Mouse (Mus musculus): ENCODE results near the gene Heatr5a. TPM values are rescaled to one million over a fixed set of nuclear protein-coding genes. Genes with fewer than 3 reads are reported as not detected.

Heatr5a gene
- polyA plus RNA-seq, 1 experiment, result 0.07 TPM

DNA sequence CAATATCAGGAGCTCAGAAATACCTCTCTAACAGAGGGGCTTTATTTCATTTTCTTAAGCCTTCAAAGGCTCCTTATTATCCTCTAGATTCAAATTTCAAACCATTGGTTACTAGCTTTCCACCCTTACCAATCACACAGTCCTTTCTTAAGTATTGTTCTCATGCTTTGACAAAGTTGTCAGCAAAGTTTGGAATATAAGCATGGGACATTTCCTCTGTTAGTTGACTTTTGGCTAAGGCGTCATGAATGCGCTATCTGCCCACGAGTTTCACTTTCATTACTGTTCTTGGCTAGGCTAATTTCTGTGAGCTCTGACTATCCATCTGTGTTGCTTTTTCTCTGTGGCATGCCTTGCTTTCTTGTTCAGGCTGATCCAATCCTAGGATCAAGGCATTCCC, 31.6 kb upstream of the Heatr5a start:
- TF ChIP-seq GATA1 (IDR thresholded peaks at IDR 0.05; ENCODE audit: low read length), result no peak
- Histone ChIP-seq H3K36me3 (ENCODE audit: control insufficient read depth) (peaks cover 24% of the 10 kb centered on the region), H3K4me1 (ENCODE audit: control insufficient read depth) (peaks cover 35% of the 10 kb centered on the region), H3K9me3 (ENCODE audit: control insufficient read depth, low read length) (peaks cover 6% of the 10 kb centered on the region; the same call in 1 of the 2 replicates), H3K27me3 (ENCODE audit: control insufficient read depth) (no peaks in the 10 kb centered on the region), H3K4me3 (replicated peaks) (no peak overlapping the region)

DNA sequence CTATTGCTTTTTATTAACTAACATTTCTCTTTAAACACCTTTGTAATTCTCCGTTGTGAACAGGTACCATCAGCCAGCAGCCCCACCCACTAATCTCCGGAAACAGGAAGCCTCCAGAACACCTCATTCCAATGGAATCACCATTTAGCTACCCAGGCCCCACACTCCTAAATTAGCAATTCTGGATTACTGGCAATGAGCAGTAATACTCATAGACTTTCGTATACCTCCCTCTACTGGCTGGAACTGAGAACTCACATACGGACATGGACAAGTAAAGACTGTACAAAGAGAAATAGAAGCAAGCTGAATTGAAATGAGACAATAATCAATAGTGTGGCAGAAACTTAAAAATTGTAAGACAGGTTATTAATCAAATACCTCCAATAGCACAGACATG, 30.4 kb upstream of the Heatr5a start:
- H3K27me3 ChIP-seq (ENCODE audit: control insufficient read depth), result no peaks in the 10 kb centered on the region
- H3K4me3 ChIP-seq (replicated peaks), result no peak overlapping the region
- H3K9me3 ChIP-seq (ENCODE audit: control insufficient read depth, low read length), result no peaks in the 10 kb centered on the region
- peaks cover 35% of the 10 kb centered on the region for H3K4me1 ChIP-seq (ENCODE audit: control insufficient read depth)
- H3K36me3 ChIP-seq (ENCODE audit: control insufficient read depth), result peaks cover 34% of the 10 kb centered on the region
- TF ChIP-seq GATA1 (IDR thresholded peaks at IDR 0.05; ENCODE audit: low read length) (no peak), TAL1 (IDR thresholded peaks at IDR 0.05; ENCODE audit: low read length) (no peak)

DNA sequence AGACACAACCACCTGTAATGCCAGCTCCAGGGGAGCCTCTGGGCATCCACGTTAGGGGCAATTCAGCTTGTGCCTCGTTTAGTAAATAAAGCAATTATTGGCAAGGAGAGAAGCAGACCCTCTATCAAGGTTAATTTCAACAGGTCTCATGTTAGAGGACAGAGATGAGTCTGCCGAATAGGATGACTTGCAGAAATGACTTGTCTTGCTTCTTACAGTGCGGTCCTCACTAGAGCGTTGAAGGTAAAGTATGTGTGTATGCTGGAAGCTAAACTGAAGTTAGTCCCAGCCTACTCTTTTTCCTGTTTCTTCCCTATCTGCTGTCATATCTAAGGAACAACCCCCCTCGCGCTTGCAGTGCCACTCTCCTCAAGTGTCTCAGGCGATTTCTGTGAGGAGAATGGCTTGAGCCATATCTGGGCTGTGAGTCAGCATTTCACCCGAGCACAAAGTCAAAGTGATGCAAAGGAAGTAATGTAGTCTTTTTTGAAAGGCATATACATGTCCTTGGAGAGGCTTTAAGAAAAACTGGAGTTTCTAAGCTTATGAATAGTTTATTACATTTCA, 27.3 kb upstream of the Heatr5a start:
- Histone ChIP-seq H3K4me3 (replicated peaks) (peak overlapping the region; percentile 17), H3K4me1 (ENCODE audit: control insufficient read depth) (peaks cover 17% of the 10 kb centered on the region), H3K9me3 (ENCODE audit: control insufficient read depth, low read length) (no peaks in the 10 kb centered on the region), H3K27me3 (ENCODE audit: control insufficient read depth) (no peaks in the 10 kb centered on the region), H3K36me3 (ENCODE audit: control insufficient read depth) (peaks cover 44% of the 10 kb centered on the region)
- TF ChIP-seq GATA1 (IDR thresholded peaks at IDR 0.05; ENCODE audit: low read length), result no peak
- TF ChIP-seq TAL1 (IDR thresholded peaks at IDR 0.05; ENCODE audit: low read length), result no peak

DNA sequence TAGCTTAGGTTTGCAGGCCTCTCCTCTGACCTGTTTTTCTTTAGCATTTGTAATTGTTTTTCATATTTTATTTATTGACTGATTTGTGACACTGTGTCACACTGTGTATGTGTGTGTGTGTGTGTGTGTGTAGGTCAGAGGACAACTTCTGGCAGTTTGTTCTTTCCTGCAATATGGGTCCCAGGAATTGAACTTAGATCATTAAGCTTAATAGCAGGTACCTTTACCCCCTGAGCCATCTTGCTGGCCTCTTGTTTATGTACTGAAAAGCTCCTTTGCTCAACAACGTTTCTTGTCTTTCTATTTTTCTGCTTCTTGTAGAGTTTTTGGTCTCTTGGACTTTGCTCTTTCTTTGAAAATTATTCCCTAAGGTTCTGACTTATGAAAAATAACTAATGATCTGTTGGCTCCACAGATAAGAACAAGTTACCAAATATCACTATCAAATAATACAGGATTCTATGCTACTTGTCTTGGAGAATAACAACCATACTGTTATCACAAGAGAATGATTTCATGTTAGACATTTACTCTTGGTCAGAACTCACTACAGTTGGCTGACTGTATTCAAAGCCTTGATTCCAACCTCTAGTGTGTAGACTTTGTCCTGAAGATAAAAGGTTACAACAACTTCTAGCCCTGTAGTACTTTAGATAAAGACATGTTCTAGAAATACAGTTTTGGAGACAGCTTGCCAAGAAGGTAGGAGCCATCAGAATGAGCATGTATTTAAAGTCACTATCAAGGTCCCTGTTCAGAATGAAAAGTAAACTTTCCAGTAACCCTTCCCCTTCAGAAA, 24.8 kb upstream of the Heatr5a start:
- TF ChIP-seq TAL1 (IDR thresholded peaks at IDR 0.05; ENCODE audit: low read length) (no peak), GATA1 (IDR thresholded peaks at IDR 0.05; ENCODE audit: low read length) (no peak)
- Histone ChIP-seq H3K4me3 (replicated peaks) (no peak overlapping the region), H3K4me1 (ENCODE audit: control insufficient read depth) (peaks cover 17% of the 10 kb centered on the region), H3K36me3 (ENCODE audit: control insufficient read depth) (peaks cover 42% of the 10 kb centered on the region), H3K9me3 (ENCODE audit: control insufficient read depth, low read length) (no peaks in the 10 kb centered on the region), H3K27me3 (ENCODE audit: control insufficient read depth) (no peaks in the 10 kb centered on the region)

DNA sequence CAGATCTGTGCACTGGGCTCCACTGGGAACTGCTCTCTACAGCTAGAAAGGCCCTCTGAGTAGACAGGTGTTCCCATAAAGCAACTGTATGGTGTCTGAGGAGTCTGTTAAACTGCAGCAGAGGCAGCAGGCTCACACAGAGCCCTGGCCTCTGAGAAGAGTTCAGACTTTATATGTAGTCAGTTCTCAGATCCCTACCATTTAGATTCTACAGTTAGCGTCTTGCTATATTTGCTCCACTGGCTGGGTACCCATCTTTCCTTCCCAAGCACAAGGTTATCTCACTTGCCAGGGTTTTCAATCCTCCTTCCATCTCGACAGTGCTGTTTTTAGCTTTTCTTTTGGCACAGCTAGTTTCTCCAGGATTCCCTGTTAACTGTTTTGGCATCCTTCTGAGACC, 19.5 kb upstream of the Heatr5a start:
- peaks cover 17% of the 10 kb centered on the region for H3K36me3 ChIP-seq (ENCODE audit: control insufficient read depth)
- no peak overlapping the region for H3K4me3 ChIP-seq (replicated peaks)
- H3K27me3 ChIP-seq (ENCODE audit: control insufficient read depth), result no peaks in the 10 kb centered on the region
- TF ChIP-seq TAL1 (IDR thresholded peaks at IDR 0.05; ENCODE audit: low read length), result no peak
- TF ChIP-seq GATA1 (IDR thresholded peaks at IDR 0.05; ENCODE audit: low read length), result no peak
- no peaks in the 10 kb centered on the region for H3K4me1 ChIP-seq (ENCODE audit: control insufficient read depth)
- no peaks in the 10 kb centered on the region for H3K9me3 ChIP-seq (ENCODE audit: control insufficient read depth, low read length)

DNA sequence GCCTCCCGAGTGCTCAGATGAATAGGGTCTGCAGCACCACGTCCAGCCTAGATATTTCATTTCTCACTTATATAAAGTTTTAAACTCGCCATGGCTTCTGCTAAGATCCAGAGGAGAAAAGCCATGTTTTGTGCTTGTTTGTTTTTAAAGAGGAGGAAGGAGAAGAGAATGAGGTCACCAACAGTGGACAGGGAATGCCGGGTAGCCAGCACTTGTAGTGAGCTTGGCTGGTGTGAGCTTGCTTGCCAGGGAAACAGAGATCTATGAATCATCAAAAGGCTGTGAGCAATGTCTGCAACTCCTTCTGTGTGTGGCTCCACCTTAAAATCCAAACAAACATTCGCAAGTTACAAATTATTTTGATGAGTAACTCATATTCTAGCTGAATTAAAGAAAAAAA, 17.4 kb upstream of the Heatr5a start:
- H3K4me1 ChIP-seq (ENCODE audit: control insufficient read depth), result no peaks in the 10 kb centered on the region
- no peak for TF ChIP-seq TAL1 (IDR thresholded peaks at IDR 0.05; ENCODE audit: low read length)
- no peak for TF ChIP-seq GATA1 (IDR thresholded peaks at IDR 0.05; ENCODE audit: low read length)
- no peak overlapping the region for H3K4me3 ChIP-seq (replicated peaks)
- no peaks in the 10 kb centered on the region for H3K9me3 ChIP-seq (ENCODE audit: control insufficient read depth, low read length)
- H3K36me3 ChIP-seq (ENCODE audit: control insufficient read depth), result peaks cover under 1% of the 10 kb centered on the region
- 0 out of 2 replicates have a peak, but pooled peaks cover 2% of the 10 kb centered on the region for H3K27me3 ChIP-seq (ENCODE audit: control insufficient read depth)

DNA sequence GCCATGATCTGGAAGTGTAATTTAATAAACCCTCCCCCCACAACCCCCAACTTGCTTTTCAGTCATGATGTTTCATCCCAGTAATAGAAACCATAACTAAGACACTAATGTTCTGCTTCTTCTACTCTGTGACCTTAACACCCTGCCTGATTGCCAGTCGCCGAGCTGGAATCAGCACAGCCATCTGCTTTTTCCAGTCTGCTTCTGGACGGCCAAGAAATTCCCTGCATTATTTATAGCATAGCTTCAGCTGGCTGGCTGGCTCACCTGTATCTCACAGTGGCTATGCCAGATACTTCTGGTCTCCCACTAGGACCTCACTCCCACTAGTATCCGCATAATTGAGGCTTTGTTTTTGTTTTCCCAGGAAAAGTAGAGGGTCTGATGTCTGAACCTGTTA, 14.7 kb upstream of the Heatr5a start:
- no peaks in the 10 kb centered on the region for H3K36me3 ChIP-seq (ENCODE audit: control insufficient read depth)
- H3K4me1 ChIP-seq (ENCODE audit: control insufficient read depth), result no peaks in the 10 kb centered on the region
- TF ChIP-seq TAL1 (IDR thresholded peaks at IDR 0.05; ENCODE audit: low read length) (no peak), GATA1 (IDR thresholded peaks at IDR 0.05; ENCODE audit: low read length) (no peak)
- no peak overlapping the region for H3K4me3 ChIP-seq (replicated peaks)
- no peaks in the 10 kb centered on the region for H3K9me3 ChIP-seq (ENCODE audit: control insufficient read depth, low read length)
- 0 out of 2 replicates have a peak, but pooled peaks cover 2% of the 10 kb centered on the region for H3K27me3 ChIP-seq (ENCODE audit: control insufficient read depth)

DNA sequence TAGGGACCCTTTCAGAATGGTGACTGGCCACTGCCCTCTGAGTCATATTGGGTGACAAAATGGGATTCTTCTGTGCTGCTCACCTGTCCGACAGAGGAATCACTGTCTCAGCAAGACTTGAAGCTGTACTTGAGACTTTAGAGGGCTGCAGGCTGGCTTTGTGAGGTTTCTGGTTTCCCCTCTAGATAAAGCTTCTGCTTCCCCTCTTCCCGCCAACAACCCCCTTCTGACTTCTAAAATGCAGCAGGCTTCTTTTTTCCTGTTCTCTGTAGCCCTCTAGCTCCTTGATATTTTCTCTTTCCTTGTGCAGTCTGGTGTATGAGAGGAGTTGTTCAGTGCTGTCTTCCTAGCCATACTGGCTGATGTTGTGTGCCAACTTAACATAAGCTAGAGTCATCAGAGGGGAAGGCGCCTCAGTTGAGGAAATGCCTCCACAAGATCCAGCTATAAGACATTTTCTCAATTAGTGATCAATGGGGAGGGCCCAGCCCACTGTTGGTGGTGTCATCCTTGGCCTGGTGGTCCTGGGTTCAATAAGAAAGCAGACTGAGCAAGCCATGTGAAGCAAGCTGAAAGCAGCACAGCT, 14.1 kb upstream of the Heatr5a start:
- Histone ChIP-seq H3K9me3 (ENCODE audit: control insufficient read depth, low read length) (no peaks in the 10 kb centered on the region), H3K4me1 (ENCODE audit: control insufficient read depth) (no peaks in the 10 kb centered on the region), H3K27me3 (ENCODE audit: control insufficient read depth) (0 out of 2 replicates have a peak, but pooled peaks cover 2% of the 10 kb centered on the region), H3K36me3 (ENCODE audit: control insufficient read depth) (no peaks in the 10 kb centered on the region), H3K4me3 (replicated peaks) (no peak overlapping the region)
- TF ChIP-seq GATA1 (IDR thresholded peaks at IDR 0.05; ENCODE audit: low read length) (no peak), TAL1 (IDR thresholded peaks at IDR 0.05; ENCODE audit: low read length) (no peak)

DNA sequence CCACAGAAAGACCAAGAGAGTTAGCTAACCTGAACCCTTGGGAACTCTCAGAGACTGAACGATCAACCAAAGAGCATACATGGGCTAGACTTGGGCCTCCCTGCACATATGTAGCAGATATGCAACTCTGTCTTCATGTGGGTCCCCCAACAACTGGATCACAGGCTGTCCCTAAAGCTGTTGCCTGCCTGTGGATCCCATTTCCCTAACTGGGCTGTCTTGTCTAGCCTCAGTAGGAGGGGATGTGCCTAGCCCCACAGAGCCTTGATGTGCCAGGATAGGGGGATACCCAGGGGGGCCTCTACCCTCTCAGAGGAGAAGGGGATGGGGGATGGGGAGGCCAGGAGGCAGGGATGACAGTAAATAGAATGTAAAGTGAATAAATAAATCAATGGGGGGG, 12.5 kb upstream of the Heatr5a start:
- Histone ChIP-seq H3K9me3 (ENCODE audit: control insufficient read depth, low read length) (no peaks in the 10 kb centered on the region), H3K4me3 (replicated peaks) (no peak overlapping the region), H3K27me3 (ENCODE audit: control insufficient read depth) (0 out of 2 replicates have a peak, but pooled peaks cover 2% of the 10 kb centered on the region), H3K4me1 (ENCODE audit: control insufficient read depth) (no peaks in the 10 kb centered on the region), H3K36me3 (ENCODE audit: control insufficient read depth) (no peaks in the 10 kb centered on the region)
- TF ChIP-seq TAL1 (IDR thresholded peaks at IDR 0.05; ENCODE audit: low read length) (no peak), GATA1 (IDR thresholded peaks at IDR 0.05; ENCODE audit: low read length) (no peak)
